8 mouse cellular contexts compared by ENCODE assay signal in genomic region chr3:30219891-30220290, GRCm38 (mm10).
DNase-seq lines count a peak whose midpoint lies in the region; ATAC-seq lines count a peak whose summit lies in the region.

No protein-coding gene starts in this region.

- DNase-seq in heart, adult 18-20 months = no peak
- DNase-seq in right cerebral cortex, adult 18-20 months = no peak
- DNase-seq in right cerebral cortex, postnatal 4 days = no peak
- DNase-seq in cerebellum, postnatal 4 days (ENCODE audit: low spot score in 2 of 2) = no peak

- H3K4me2 ChIP-seq in heart, embryonic 14.5 days (ENCODE audit: low read length) = peak overlapping the region; percentile 69
- peak overlapping the region; percentile 54 for H3K4me2 ChIP-seq in embryonic facial prominence, embryonic 12.5 days (replicated peaks)
- peak overlapping the region; percentile 52 for H3K4me2 ChIP-seq in hindbrain, embryonic 15.5 days
- peak overlapping the region; percentile 54 for H3K4me2 ChIP-seq in midbrain, embryonic 12.5 days (replicated peaks)

- no peak for ATAC-seq in heart, embryonic 14.5 days (ENCODE audit: insufficient number of reproducible peaks, insufficient read depth, low FRiP score, low read depth)
- no peak for ATAC-seq in embryonic facial prominence, embryonic 12.5 days (ENCODE audit: insufficient number of reproducible peaks, insufficient read depth, low FRiP score, low TSS enrichment)
- ATAC-seq in hindbrain, embryonic 15.5 days (ENCODE audit: low FRiP score, low read depth) = no peak
- 0 out of 2 replicates have a peak, but pooled peaks have one; percentile 14 for ATAC-seq in midbrain, embryonic 12.5 days (ENCODE audit: low FRiP score, low read depth)

- H3K36me3 ChIP-seq in heart, embryonic 14.5 days (ENCODE audit: control insufficient read depth, insufficient read depth, low read length) = no peaks in the 10 kb centered on the region
- H3K36me3 ChIP-seq in embryonic facial prominence, embryonic 12.5 days = no peaks in the 10 kb centered on the region
- H3K36me3 ChIP-seq in hindbrain, embryonic 15.5 days = no peaks in the 10 kb centered on the region
- H3K36me3 ChIP-seq in midbrain, embryonic 12.5 days = no peaks in the 10 kb centered on the region

- H3K4me1 ChIP-seq in heart, embryonic 14.5 days (ENCODE audit: control insufficient read depth in 2 of 2, insufficient read depth in 2 of 2, low read length in 2 of 2) = peaks cover 3 to 9% of the 10 kb centered on the region in 2 experiments
- peaks cover 14% of the 10 kb centered on the region for H3K4me1 ChIP-seq in embryonic facial prominence, embryonic 12.5 days
- peaks cover 10% of the 10 kb centered on the region for H3K4me1 ChIP-seq in hindbrain, embryonic 15.5 days (replicated peaks)
- H3K4me1 ChIP-seq in midbrain, embryonic 12.5 days = peaks cover 31% of the 10 kb centered on the region

- H3K9ac ChIP-seq in heart, embryonic 14.5 days (ENCODE audit: low read length) = peak overlapping the region; percentile 48
- H3K9ac ChIP-seq in embryonic facial prominence, embryonic 12.5 days = no peak overlapping the region
- no peak overlapping the region for H3K9ac ChIP-seq in hindbrain, embryonic 15.5 days
- no peak overlapping the region for H3K9ac ChIP-seq in midbrain, embryonic 12.5 days (replicated peaks)

- 47% methylated on average over 8 of the region's 8 CpGs for WGBS in heart, embryonic 14.5 days
- 24% methylated on average over 8 of the region's 8 CpGs for WGBS in embryonic facial prominence, embryonic 12.5 days
- WGBS in hindbrain, embryonic 15.5 days = 25% methylated on average over 8 of the region's 8 CpGs
- 11% methylated on average over 8 of the region's 8 CpGs for WGBS in midbrain, embryonic 12.5 days

- no peaks in the 10 kb centered on the region for H3K9me3 ChIP-seq in heart, embryonic 14.5 days (ENCODE audit: control insufficient read depth, low read length)
- H3K9me3 ChIP-seq in embryonic facial prominence, embryonic 12.5 days = no peaks in the 10 kb centered on the region
- H3K9me3 ChIP-seq in hindbrain, embryonic 15.5 days = no peaks in the 10 kb centered on the region
- no peaks in the 10 kb centered on the region for H3K9me3 ChIP-seq in midbrain, embryonic 12.5 days

- no peak overlapping the region for H3K27ac ChIP-seq in heart, embryonic 14.5 days (replicated peaks in 1 of 2; ENCODE audit: control insufficient read depth in 1 of 2, insufficient read depth in 1 of 2, low read depth in 2 of 2, low read length in 2 of 2)
- 0 out of 2 replicates have a peak overlapping the region, but pooled peaks have one; percentile 36 for H3K27ac ChIP-seq in embryonic facial prominence, embryonic 12.5 days
- no peak overlapping the region for H3K27ac ChIP-seq in hindbrain, embryonic 15.5 days (replicated peaks)
- peak overlapping the region; percentile 32; the same call in 1 of the 2 replicates for H3K27ac ChIP-seq in midbrain, embryonic 12.5 days (replicated peaks)

- peak overlapping the region; percentile 30 to 42 for H3K4me3 ChIP-seq in heart, embryonic 14.5 days (ENCODE audit: control insufficient read depth in 1 of 2, insufficient read depth in 1 of 2, low read depth in 1 of 2, low read length in 2 of 2)
- H3K4me3 ChIP-seq in embryonic facial prominence, embryonic 12.5 days = peak overlapping the region; percentile 25
- peak overlapping the region; percentile 27 for H3K4me3 ChIP-seq in hindbrain, embryonic 15.5 days
- peak overlapping the region; percentile 24 for H3K4me3 ChIP-seq in midbrain, embryonic 12.5 days

- H3K27me3 ChIP-seq in heart, embryonic 14.5 days (ENCODE audit: control insufficient read depth, insufficient read depth, low read length) = no peaks in the 10 kb centered on the region
- no peaks in the 10 kb centered on the region for H3K27me3 ChIP-seq in embryonic facial prominence, embryonic 12.5 days
- H3K27me3 ChIP-seq in hindbrain, embryonic 15.5 days = peaks cover 39% of the 10 kb centered on the region
- H3K27me3 ChIP-seq in midbrain, embryonic 12.5 days = peaks cover 44% of the 10 kb centered on the region

Comparison
In these comparisons a context has a peak if more than half of its experiments do, and no peak if none do; other contexts are left out.
1. H3K27ac ChIP-seq: peak in embryonic facial prominence, embryonic 12.5 days (single experiment) and midbrain, embryonic 12.5 days (single experiment); none in heart, embryonic 14.5 days (0 of 2) and hindbrain, embryonic 15.5 days (single experiment).
2. Peak in every context shown above with its lines, with median percentiles within 50 percentile points of each other: H3K4me2 ChIP-seq and H3K4me3 ChIP-seq.